Mouse (Mus musculus): ENCODE measurements around the gene Npas3. TPM values are rescaled to one million over a fixed set of nuclear protein-coding genes. Genes with fewer than 3 reads are reported as not detected.

Npas3 gene
- polyA plus RNA-seq, 1 experiment from 2014 or later: 27.9 TPM

DNA sequence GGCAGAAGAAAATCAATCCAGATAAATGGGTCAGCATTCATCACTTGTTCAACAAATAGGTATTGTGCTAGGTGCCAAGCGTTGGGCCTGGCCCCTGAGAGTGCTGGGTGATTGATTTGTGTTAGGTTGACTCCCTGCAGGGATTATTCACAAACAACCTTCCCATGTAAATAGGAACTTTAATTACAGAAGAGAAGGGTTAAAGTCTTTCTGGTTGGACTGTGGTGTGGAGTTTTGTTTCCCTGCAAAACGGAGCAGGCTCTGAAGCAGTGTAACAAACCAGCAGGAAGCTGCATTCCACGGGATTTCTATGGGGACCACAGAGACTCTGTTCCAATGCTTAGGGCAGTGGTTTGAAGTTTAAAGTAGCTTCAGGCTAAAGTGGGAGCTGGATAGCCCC is 199.6 kb downstream of the Npas3 start:
- ATAC-seq: 0 out of 2 replicates have a peak, but pooled peaks have one; percentile 48
- peak overlapping the region; percentile 32 for H3K27ac ChIP-seq (ENCODE audit: low read length)
- H3K4me2 ChIP-seq (ENCODE audit: low read length): no peak overlapping the region; the same call in 1 of the 2 replicates
- no peaks in the 10 kb centered on the region for H3K36me3 ChIP-seq (ENCODE audit: control insufficient read depth, insufficient read depth, low read length)
- H3K4me3 ChIP-seq (ENCODE audit: low read depth, low read length): no peak overlapping the region
- H3K4me1 ChIP-seq (ENCODE audit: control insufficient read depth, insufficient read depth, low read length): peaks cover 17% of the 10 kb centered on the region
- 8% methylated on average over 3 of the region's 3 CpGs for WGBS
- no peaks in the 10 kb centered on the region for H3K27me3 ChIP-seq (ENCODE audit: control insufficient read depth, insufficient read depth, low read depth, low read length)
- 0 out of 2 replicates have a peak overlapping the region, but pooled peaks have one; percentile 14 for H3K9ac ChIP-seq (ENCODE audit: low read depth, low read length)
- no peaks in the 10 kb centered on the region for H3K9me3 ChIP-seq (replicated peaks; ENCODE audit: control insufficient read depth, low read length, poor library complexity, severe bottlenecking)

DNA sequence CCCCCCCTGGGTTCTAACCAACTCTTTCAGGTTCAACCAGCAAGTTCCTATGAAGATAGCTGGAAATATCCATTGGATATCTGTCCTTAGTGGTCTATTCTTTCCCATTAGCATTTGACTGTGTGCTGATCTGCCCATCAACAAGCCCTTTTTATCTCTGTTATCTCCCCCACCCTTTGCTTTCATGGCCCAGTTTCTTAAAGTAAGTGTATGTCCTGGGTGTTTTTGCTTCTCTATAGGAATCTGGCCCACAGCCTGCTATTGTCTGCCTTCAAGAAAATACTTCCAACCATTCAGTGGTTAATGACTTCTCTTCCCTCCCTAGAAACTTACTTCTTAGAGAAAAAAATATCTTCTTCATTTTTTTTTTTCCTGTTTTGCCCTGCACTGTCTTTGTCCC is 219.1 kb downstream of the Npas3 start:
- Histone ChIP-seq H3K36me3 (ENCODE audit: control insufficient read depth, insufficient read depth, low read length) (no peaks in the 10 kb centered on the region), H3K9me3 (replicated peaks; ENCODE audit: control insufficient read depth, low read length, poor library complexity, severe bottlenecking) (no peaks in the 10 kb centered on the region), H3K4me1 (ENCODE audit: control insufficient read depth, insufficient read depth, low read length) (no peaks in the 10 kb centered on the region), H3K27me3 (ENCODE audit: control insufficient read depth, insufficient read depth, low read depth, low read length) (no peaks in the 10 kb centered on the region), H3K4me2 (ENCODE audit: low read length) (no peak overlapping the region), H3K27ac (ENCODE audit: low read length) (no peak overlapping the region), H3K4me3 (ENCODE audit: low read depth, low read length) (no peak overlapping the region), H3K9ac (ENCODE audit: low read depth, low read length) (no peak overlapping the region)
- ATAC-seq: no peak

DNA sequence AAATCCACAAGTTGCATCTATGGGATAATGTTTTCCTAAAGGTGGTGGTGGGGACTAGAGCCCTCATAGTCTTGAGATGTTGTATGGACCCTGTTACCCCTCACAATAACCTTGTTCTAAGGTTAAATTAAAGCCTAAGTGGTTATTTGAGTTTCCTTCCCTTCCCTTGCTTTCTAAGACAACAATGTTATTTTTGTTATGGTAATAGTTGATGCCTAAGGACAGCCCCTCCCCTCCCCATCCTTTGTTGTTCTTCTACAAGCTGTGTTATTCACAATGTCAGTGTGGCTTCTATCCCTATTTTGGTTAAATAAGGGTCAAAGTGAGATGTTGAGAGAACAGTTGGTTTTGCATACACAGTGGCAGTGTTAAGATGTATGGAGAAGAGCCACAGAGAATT is 226.0 kb downstream of the Npas3 start:
- H3K36me3 ChIP-seq (ENCODE audit: control insufficient read depth, insufficient read depth, low read length): no peaks in the 10 kb centered on the region
- no peaks in the 10 kb centered on the region for H3K9me3 ChIP-seq (replicated peaks; ENCODE audit: control insufficient read depth, low read length, poor library complexity, severe bottlenecking)
- no peak overlapping the region for H3K4me3 ChIP-seq (ENCODE audit: low read depth, low read length)
- no peaks in the 10 kb centered on the region for H3K27me3 ChIP-seq (ENCODE audit: control insufficient read depth, insufficient read depth, low read depth, low read length)
- no peak overlapping the region for H3K4me2 ChIP-seq (ENCODE audit: low read length)
- no peak overlapping the region for H3K27ac ChIP-seq (ENCODE audit: low read length)
- no peaks in the 10 kb centered on the region; the same call in 1 of the 2 replicates for H3K4me1 ChIP-seq (ENCODE audit: control insufficient read depth, insufficient read depth, low read length)
- H3K9ac ChIP-seq (ENCODE audit: low read depth, low read length): no peak overlapping the region
- ATAC-seq: no peak

DNA sequence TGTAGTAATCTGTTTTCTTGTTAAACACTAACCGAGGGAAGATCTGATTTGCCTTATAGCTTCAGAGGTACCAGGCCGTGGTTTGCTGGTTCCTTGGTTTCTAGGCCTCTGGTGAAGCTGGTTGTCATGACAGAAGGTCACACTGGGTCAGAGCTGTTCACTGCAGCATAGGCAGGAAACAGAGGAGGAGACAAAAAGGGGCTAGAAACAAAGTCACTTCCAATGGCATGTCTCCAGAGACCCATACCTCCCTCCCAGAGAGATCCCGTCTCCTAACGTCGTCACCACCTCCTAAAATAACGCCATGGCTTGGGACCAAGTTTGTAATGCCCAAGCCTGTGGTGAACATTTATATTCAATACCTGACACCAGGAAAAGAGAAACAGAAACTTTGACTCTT is 236.4 kb downstream of the Npas3 start:
- H3K4me3 ChIP-seq (ENCODE audit: low read depth, low read length): no peak overlapping the region
- H3K9me3 ChIP-seq (replicated peaks; ENCODE audit: control insufficient read depth, low read length, poor library complexity, severe bottlenecking): no peaks in the 10 kb centered on the region
- H3K9ac ChIP-seq (ENCODE audit: low read depth, low read length): no peak overlapping the region
- no peak for ATAC-seq
- H3K27me3 ChIP-seq (ENCODE audit: control insufficient read depth, insufficient read depth, low read depth, low read length): no peaks in the 10 kb centered on the region
- H3K36me3 ChIP-seq (ENCODE audit: control insufficient read depth, insufficient read depth, low read length): no peaks in the 10 kb centered on the region
- no peaks in the 10 kb centered on the region for H3K4me1 ChIP-seq (ENCODE audit: control insufficient read depth, insufficient read depth, low read length)
- no peak overlapping the region for H3K27ac ChIP-seq (ENCODE audit: low read length)
- 80% methylated on average over 6 of the region's 6 CpGs for whole genome bisulfite sequencing
- H3K4me2 ChIP-seq (ENCODE audit: low read length): no peak overlapping the region

- H3K36me3 ChIP-seq (ENCODE audit: control insufficient read depth, insufficient read depth, low read length): no peaks in the 10 kb centered on the region
- H3K4me1 ChIP-seq (ENCODE audit: control insufficient read depth, insufficient read depth, low read length): peaks cover 2% of the 10 kb centered on the region; the same call in 1 of the 2 replicates
- no peaks in the 10 kb centered on the region for H3K9me3 ChIP-seq (replicated peaks; ENCODE audit: control insufficient read depth, low read length, poor library complexity, severe bottlenecking)
- no peaks in the 10 kb centered on the region for H3K27me3 ChIP-seq (ENCODE audit: control insufficient read depth, insufficient read depth, low read depth, low read length)
- no peak overlapping the region for H3K27ac ChIP-seq (ENCODE audit: low read length)
- H3K9ac ChIP-seq (ENCODE audit: low read depth, low read length): no peak overlapping the region
- no peak overlapping the region for H3K4me3 ChIP-seq (ENCODE audit: low read depth, low read length)
- no peak for ATAC-seq
- H3K4me2 ChIP-seq (ENCODE audit: low read length): no peak overlapping the region
These were observed 247.9 kb downstream of the Npas3 start for GRCm38 (mm10) chr12:53496386-53496785.

DNA sequence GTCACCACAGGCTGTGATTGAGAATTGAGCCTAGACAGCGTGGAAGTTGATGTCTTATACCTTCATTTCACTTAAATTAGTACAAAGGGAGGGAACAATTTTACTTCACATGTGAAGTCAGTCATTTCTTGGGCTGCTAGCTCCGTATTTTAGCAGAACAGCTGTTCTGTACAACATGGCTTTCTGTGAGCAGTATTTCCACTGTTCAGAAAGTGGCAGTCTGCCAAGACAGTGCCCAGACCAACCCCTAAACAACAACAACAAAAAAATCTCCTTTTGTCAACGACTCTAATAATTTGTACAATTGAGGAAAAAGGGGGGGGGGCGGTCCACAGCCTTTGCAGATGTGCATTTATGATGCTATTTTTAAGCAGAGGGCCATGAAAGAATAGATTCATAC is 266.4 kb downstream of the Npas3 start:
- Histone ChIP-seq H3K36me3 (ENCODE audit: control insufficient read depth, insufficient read depth, low read length) (no peaks in the 10 kb centered on the region), H3K27ac (ENCODE audit: low read length) (no peak overlapping the region), H3K9me3 (replicated peaks; ENCODE audit: control insufficient read depth, low read length, poor library complexity, severe bottlenecking) (no peaks in the 10 kb centered on the region), H3K4me1 (ENCODE audit: control insufficient read depth, insufficient read depth, low read length) (peaks cover 5% of the 10 kb centered on the region; the same call in 1 of the 2 replicates), H3K4me3 (ENCODE audit: low read depth, low read length) (no peak overlapping the region), H3K4me2 (ENCODE audit: low read length) (no peak overlapping the region), H3K9ac (ENCODE audit: low read depth, low read length) (no peak overlapping the region), H3K27me3 (ENCODE audit: control insufficient read depth, insufficient read depth, low read depth, low read length) (no peaks in the 10 kb centered on the region)
- ATAC-seq: no peak
- WGBS: 57% methylated on average over 4 of the region's 4 CpGs

- H3K9me3 ChIP-seq (replicated peaks; ENCODE audit: control insufficient read depth, low read length, poor library complexity, severe bottlenecking): no peaks in the 10 kb centered on the region
- H3K27ac ChIP-seq (ENCODE audit: low read length): no peak overlapping the region
- 93% methylated on average over 4 of the region's 4 CpGs for WGBS
- no peaks in the 10 kb centered on the region for H3K36me3 ChIP-seq (ENCODE audit: control insufficient read depth, insufficient read depth, low read length)
- H3K9ac ChIP-seq (ENCODE audit: low read depth, low read length): no peak overlapping the region
- H3K4me1 ChIP-seq (ENCODE audit: control insufficient read depth, insufficient read depth, low read length): peaks cover 5% of the 10 kb centered on the region; the same call in 1 of the 2 replicates
- H3K27me3 ChIP-seq (ENCODE audit: control insufficient read depth, insufficient read depth, low read depth, low read length): no peaks in the 10 kb centered on the region
- no peak overlapping the region for H3K4me2 ChIP-seq (ENCODE audit: low read length)
- H3K4me3 ChIP-seq (ENCODE audit: low read depth, low read length): no peak overlapping the region
- ATAC-seq: no peak
These were observed 271.1 kb downstream of the Npas3 start for GRCm38 (mm10) chr12:53519556-53519955.

GRCm38 (mm10) chr12:53522631-53523030 is 274.2 kb downstream of the Npas3 start:
- H3K36me3 ChIP-seq (ENCODE audit: control insufficient read depth, insufficient read depth, low read length): no peaks in the 10 kb centered on the region
- no peak overlapping the region for H3K4me3 ChIP-seq (ENCODE audit: low read depth, low read length)
- no peak overlapping the region for H3K9ac ChIP-seq (ENCODE audit: low read depth, low read length)
- ATAC-seq: no peak
- WGBS: 48% methylated on average over 5 of the region's 5 CpGs
- H3K4me2 ChIP-seq (ENCODE audit: low read length): no peak overlapping the region
- H3K4me1 ChIP-seq (ENCODE audit: control insufficient read depth, insufficient read depth, low read length): peaks cover 7% of the 10 kb centered on the region
- H3K27ac ChIP-seq (ENCODE audit: low read length): no peak overlapping the region
- no peaks in the 10 kb centered on the region for H3K27me3 ChIP-seq (ENCODE audit: control insufficient read depth, insufficient read depth, low read depth, low read length)
- no peaks in the 10 kb centered on the region for H3K9me3 ChIP-seq (replicated peaks; ENCODE audit: control insufficient read depth, low read length, poor library complexity, severe bottlenecking)

- Histone ChIP-seq H3K36me3 (ENCODE audit: control insufficient read depth, insufficient read depth, low read length) (no peaks in the 10 kb centered on the region), H3K27me3 (ENCODE audit: control insufficient read depth, insufficient read depth, low read depth, low read length) (no peaks in the 10 kb centered on the region), H3K9ac (ENCODE audit: low read depth, low read length) (no peak overlapping the region), H3K9me3 (replicated peaks; ENCODE audit: control insufficient read depth, low read length, poor library complexity, severe bottlenecking) (no peaks in the 10 kb centered on the region), H3K4me1 (ENCODE audit: control insufficient read depth, insufficient read depth, low read length) (peaks cover 7% of the 10 kb centered on the region), H3K4me3 (ENCODE audit: low read depth, low read length) (no peak overlapping the region), H3K27ac (ENCODE audit: low read length) (no peak overlapping the region), H3K4me2 (ENCODE audit: low read length) (no peak overlapping the region)
- no peak for ATAC-seq
- WGBS: 49% methylated on average over 3 of the region's 3 CpGs
These were observed 278.6 kb downstream of the Npas3 start for GRCm38 (mm10) chr12:53527046-53527445.

DNA sequence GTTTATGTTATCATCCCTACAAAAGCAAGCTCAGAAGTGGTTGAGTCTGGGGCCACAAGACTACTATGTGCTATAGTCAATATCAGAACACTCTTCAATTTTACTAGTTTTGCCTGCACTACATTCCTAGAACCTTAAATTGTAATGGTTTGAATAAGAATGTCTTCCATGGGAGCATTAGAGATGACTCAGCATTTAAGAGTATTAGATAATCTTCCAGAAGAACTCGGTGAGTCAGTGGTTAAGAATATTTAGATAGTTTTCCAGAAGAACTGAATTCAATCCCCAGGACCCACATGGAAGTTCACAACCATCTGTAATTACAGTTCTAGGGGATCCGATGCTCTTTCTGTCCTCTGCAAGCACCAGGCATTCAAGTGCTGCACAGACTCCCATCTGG is 280.9 kb downstream of the Npas3 start:
- H3K36me3 ChIP-seq (ENCODE audit: control insufficient read depth, insufficient read depth, low read length): no peaks in the 10 kb centered on the region
- no peaks in the 10 kb centered on the region for H3K27me3 ChIP-seq (ENCODE audit: control insufficient read depth, insufficient read depth, low read depth, low read length)
- no peak overlapping the region for H3K9ac ChIP-seq (ENCODE audit: low read depth, low read length)
- H3K27ac ChIP-seq (ENCODE audit: low read length): no peak overlapping the region
- H3K9me3 ChIP-seq (replicated peaks; ENCODE audit: control insufficient read depth, low read length, poor library complexity, severe bottlenecking): no peaks in the 10 kb centered on the region
- H3K4me3 ChIP-seq (ENCODE audit: low read depth, low read length): no peak overlapping the region
- ATAC-seq: no peak
- H3K4me1 ChIP-seq (ENCODE audit: control insufficient read depth, insufficient read depth, low read length): peaks cover 7% of the 10 kb centered on the region
- no peak overlapping the region for H3K4me2 ChIP-seq (ENCODE audit: low read length)
- WGBS: 95% methylated on average over 2 of the region's 2 CpGs

Measured in midbrain, embryonic 16.5 days (tissue).